Mouse (Mus musculus) lung, embryonic 15.5 days (tissue): ENCODE measurements around the gene Vmn1r214. TPM values are rescaled to one million over a fixed set of nuclear protein-coding genes. Genes with fewer than 3 reads are reported as not detected.

Experiments
- ATAC-seq: fragments of 200-750 bp; cut with Nextera tagmentation; 2 replicates; pipeline ENCODE4 v1.8.0; 2017; ENCODE audit warnings: moderate number of reproducible peaks, borderline replicate concordance; ENCODE audit not compliant: low FRiP score, low TSS enrichment; ENCODE audit errors: extremely low read depth
- H3K27ac ChIP-seq: fragments of 300-500 bp; sonication (generic); 2 replicates; pipeline ENCODE4 v1.5.1; 2015; ENCODE audit warnings: moderate library complexity, mild to moderate bottlenecking, inconsistent platforms
- H3K27me3 ChIP-seq: fragments of 300-500 bp; sonication (generic); 2 replicates; pipeline ENCODE4 v1.6.1; 2015; ENCODE audit warnings: inconsistent platforms
- H3K36me3 ChIP-seq: fragments of 300-500 bp; sonication (generic); 2 replicates; pipeline ENCODE4 v1.6.1; 2015; ENCODE audit warnings: inconsistent platforms
- H3K4me1 ChIP-seq: fragments of 300-500 bp; sonication (generic); 2 replicates; pipeline ENCODE4 v1.6.1; 2015; ENCODE audit warnings: inconsistent platforms
- H3K4me2 ChIP-seq: fragments of 300-500 bp; sonication (generic); 2 replicates; pipeline ENCODE4 v1.6.1; 2015; ENCODE audit warnings: inconsistent platforms, mild to moderate bottlenecking, moderate library complexity
- H3K4me3 ChIP-seq: fragments of 300-500 bp; sonication (generic); 2 replicates; pipeline ENCODE4 v1.5.1; 2015; ENCODE audit warnings: mild to moderate bottlenecking, inconsistent platforms
- H3K9ac ChIP-seq: fragments of 300-500 bp; sonication (generic); 2 replicates; pipeline ENCODE4 v1.6.1; 2015; ENCODE audit warnings: inconsistent platforms
- H3K9me3 ChIP-seq: fragments of 300-500 bp; sonication (generic); 2 replicates; pipeline ENCODE4 v1.6.1; 2016; ENCODE audit warnings: inconsistent platforms
- WGBS: fragments of 180-500 bp; shearing (Covaris S2); methylation state at CpG from one replicate; pipeline ENCODE4 v1.1.7; 2015; 5-methylcytosine and 5-hydroxymethylcytosine counted together
- polyA plus RNA-seq: library from polyadenylated mRNA; unstranded; fragments of >200 nt; fragmentation: Nextera tagmentation; extraction: Ambion mirVana; gene quantifications from 2 replicates; pipeline ENCODE4 v1.2.1, GENCODE M21; 2015

Gene Vmn1r214
- not detected in 2 replicates for polyA plus RNA-seq

DNA sequence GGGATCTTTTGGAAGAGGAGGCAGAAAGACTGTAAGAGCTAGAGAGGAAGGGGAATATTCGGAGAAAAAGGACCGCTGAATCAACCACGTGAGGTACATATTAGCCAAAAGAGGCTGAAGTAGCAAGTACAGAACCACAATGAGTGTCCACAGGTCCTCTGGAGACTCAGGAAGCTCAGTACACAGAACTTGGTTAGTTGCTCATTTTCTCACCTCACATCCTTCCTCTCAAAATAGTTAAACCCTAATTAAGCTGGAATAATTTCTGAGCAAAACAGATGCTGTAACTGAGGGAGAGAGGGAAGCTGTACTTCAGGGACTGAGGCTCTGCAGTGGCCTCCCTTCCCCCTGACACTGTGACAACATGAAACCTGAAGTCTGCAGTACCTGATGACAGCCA, at the start of gene Vmn1r214:
Vmn1r214 (plus strand) TSS at position 301 of the 400 bp plus-strand sequence.
- 88% methylated on average over 3 of the region's 3 CpGs for WGBS
- H3K4me1 ChIP-seq = no peaks in the 10 kb centered on the region
- no peak within 1 kb of the TSS for H3K4me2 ChIP-seq
- no peaks in the 10 kb centered on the region for H3K27me3 ChIP-seq
- H3K27ac ChIP-seq = no peak within 1 kb of the TSS
- H3K36me3 ChIP-seq = no peaks in the 10 kb centered on the region
- ATAC-seq = no peak
- H3K4me3 ChIP-seq = no peak within 1 kb of the TSS
- no peaks in the 10 kb centered on the region for H3K9me3 ChIP-seq
- no peak within 1 kb of the TSS for H3K9ac ChIP-seq

DNA sequence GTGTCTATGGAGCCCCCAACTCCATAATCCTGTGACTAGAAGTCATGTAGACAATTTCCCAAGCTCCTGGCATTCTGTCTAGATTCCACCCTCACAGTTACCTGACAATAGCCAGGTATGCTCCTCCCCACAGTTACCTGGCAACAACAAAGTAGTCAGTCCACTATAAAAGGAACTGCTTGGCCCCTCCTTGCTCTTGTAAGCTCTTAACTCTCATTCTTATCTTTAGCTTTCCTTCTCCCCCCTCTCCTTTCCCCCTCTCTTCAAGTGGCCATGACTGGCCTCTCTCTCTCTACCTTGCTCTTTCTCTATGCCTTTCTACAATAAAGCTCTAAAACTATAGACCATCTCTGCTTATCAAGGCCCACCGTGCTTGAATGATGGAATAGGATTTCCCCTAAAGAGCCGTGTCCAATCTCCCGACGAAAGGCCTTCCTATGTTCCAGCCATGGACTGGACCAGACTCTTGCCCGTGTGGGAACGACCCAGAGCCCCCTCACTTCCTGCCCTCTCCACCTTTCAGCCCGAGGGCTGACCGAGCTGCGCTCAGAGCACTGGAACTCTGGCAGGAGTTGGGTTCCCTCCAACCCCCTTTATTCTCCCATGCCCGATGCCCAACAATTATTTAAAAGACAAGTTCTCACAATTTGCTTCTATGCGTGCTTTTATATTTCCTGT, 39.9 kb upstream of the Vmn1r214 start:
- H3K9ac ChIP-seq = no peak overlapping the region
- no peak overlapping the region for H3K4me2 ChIP-seq

DNA sequence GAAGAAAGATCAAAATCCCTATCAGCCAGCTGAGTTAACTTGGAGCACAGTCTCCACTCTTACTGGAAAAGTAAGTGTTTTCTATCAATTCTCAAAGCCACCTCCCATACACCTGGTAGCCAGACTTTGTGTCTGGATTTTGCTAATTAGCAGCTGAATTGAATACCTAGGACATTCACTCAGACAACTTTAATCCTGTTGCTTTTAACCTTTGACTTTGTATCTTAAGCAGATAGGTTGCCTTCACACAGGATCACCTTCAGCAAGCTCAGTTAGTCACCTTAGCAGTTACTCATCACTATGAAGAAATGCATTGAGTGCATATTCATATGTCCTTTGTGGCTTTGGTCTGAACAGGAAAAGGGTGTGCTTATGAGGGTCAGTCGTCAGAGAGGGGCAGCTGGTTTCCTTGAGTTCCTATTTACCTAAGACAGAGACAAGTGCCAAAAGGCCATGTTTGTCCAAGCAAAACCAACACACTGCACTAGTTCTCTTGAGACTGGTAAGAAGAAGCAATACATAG, 38.0 kb upstream of the Vmn1r214 start:
- 41% methylated on average over 1 of the region's 1 CpGs for whole genome bisulfite sequencing
- Histone ChIP-seq H3K4me3 (no peak overlapping the region), H3K36me3 (no peaks in the 10 kb centered on the region), H3K27me3 (no peaks in the 10 kb centered on the region), H3K27ac (no peak overlapping the region), H3K9me3 (no peaks in the 10 kb centered on the region), H3K4me2 (no peak overlapping the region), H3K4me1 (no peaks in the 10 kb centered on the region), H3K9ac (no peak overlapping the region)
- ATAC-seq = no peak

More for the DNA sequence above, 39.9 kb upstream of the Vmn1r214 start:
- WGBS = 66% methylated on average over 11 of the region's 11 CpGs
- ATAC-seq = peak; percentile 77
- H3K27me3 ChIP-seq = no peaks in the 10 kb centered on the region
- H3K27ac ChIP-seq = no peak overlapping the region
- H3K36me3 ChIP-seq = no peaks in the 10 kb centered on the region
- no peak overlapping the region for H3K4me3 ChIP-seq
- no peaks in the 10 kb centered on the region for H3K9me3 ChIP-seq
- H3K4me1 ChIP-seq = no peaks in the 10 kb centered on the region

DNA sequence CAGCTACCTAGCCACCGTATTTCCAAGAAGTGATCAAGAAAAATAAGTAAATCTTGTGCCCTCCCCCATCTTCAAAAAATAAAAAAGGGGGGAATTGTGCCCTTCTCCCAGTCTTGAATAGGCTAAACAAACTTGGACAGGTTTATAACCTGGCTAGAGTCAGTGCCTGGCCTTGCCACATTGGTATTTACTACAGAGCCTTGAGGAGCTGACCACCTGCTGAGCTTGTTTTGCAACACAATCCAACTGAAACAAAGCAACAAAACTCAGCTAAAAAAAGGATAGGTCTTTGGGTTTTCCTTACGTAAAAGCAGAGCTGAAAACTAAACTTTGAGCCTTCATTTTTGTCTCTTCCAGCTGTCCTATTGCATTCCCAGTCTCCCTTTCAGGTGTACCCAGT, 37.5 kb upstream of the Vmn1r214 start:
- no peak for ATAC-seq
- H3K9ac ChIP-seq = no peak overlapping the region
- no peaks in the 10 kb centered on the region for H3K4me1 ChIP-seq
- no peak overlapping the region for H3K4me2 ChIP-seq
- no peak overlapping the region for H3K27ac ChIP-seq
- WGBS = 55% methylated on average over 2 of the region's 2 CpGs
- no peaks in the 10 kb centered on the region for H3K9me3 ChIP-seq
- no peaks in the 10 kb centered on the region for H3K36me3 ChIP-seq
- no peaks in the 10 kb centered on the region for H3K27me3 ChIP-seq
- H3K4me3 ChIP-seq = no peak overlapping the region

DNA sequence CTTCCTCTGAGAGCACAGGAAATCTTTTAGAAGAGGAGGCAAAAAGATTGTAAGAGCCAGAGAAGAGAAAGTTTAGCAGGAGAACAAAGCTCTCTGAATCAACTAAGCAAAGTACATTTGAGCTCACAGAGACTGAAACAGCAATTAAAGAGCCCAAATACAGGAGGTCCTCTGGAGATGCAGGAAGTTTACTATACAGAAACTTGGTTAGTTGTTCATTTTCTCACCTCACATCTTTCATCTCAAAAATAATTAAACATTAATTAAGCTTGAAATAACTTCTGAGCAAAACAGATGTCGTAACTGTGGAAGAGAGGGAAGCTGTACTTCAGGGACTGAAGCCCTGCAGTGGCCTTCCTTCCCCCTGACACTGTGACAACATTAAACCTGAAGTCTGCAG, 22.9 kb upstream of the Vmn1r214 start, which contains the start of gene Vmn1r213:
Vmn1r213 (plus strand) TSS at position 301 of the 400 bp plus-strand sequence.
- no peak for ATAC-seq

DNA sequence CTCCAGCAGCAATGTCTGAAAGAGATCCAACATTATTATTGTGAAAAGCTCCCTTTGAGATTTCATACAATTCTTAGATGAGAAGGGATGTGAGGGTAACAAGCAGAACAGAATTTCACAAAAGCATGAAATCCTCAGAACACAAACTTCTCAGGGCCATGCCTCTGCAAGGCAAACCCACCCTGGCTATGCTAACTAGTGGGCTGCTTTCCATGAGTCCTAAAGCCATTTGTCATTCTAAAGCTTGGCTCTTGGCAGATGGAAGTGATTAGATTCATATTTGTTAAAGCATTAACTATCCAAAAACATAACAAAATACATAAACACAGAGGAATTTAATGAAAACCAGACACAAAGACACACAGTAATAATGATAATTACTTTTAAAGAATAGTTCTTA, 12.1 kb upstream of the Vmn1r214 start:
- no peaks in the 10 kb centered on the region for H3K27me3 ChIP-seq
- ATAC-seq = no peak
- H3K9ac ChIP-seq = no peak overlapping the region
- H3K4me3 ChIP-seq = no peak overlapping the region
- no peaks in the 10 kb centered on the region for H3K4me1 ChIP-seq
- no peak overlapping the region for H3K27ac ChIP-seq
- no peak overlapping the region for H3K4me2 ChIP-seq
- no peaks in the 10 kb centered on the region for H3K9me3 ChIP-seq
- no peaks in the 10 kb centered on the region for H3K36me3 ChIP-seq

More for the DNA sequence above, 22.9 kb upstream of the Vmn1r214 start, which contains the start of gene Vmn1r213:
- Histone ChIP-seq H3K9me3 (no peaks in the 10 kb centered on the region), H3K27ac (no peak within 1 kb of the TSS), H3K4me1 (no peaks in the 10 kb centered on the region), H3K36me3 (no peaks in the 10 kb centered on the region), H3K4me3 (no peak within 1 kb of the TSS), H3K27me3 (no peaks in the 10 kb centered on the region), H3K9ac (no peak within 1 kb of the TSS), H3K4me2 (no peak within 1 kb of the TSS)
- WGBS = 65% methylated on average over 1 of the region's 1 CpGs

DNA sequence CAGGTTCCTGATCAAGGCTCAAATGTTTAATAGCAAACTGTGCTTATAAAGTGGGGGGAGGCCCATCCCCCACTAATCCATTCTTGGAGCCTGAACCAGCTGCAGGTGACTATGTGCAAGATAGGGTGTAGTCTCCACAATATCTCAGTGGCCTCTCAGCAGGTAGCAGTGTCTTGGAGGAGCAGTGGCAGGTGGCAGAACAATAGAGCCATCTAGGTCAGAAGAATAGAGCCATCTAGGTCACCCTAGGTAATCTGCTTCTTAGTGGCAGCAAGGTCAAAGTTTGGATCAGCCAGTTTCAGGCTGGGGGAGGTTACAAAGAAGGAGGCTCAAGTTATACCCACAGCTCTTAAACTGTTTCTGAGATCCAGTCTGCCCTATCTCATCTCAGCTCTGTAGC, 5.4 kb upstream of the Vmn1r214 start:
- H3K4me1 ChIP-seq = no peaks in the 10 kb centered on the region
- H3K9me3 ChIP-seq = no peaks in the 10 kb centered on the region
- H3K36me3 ChIP-seq = no peaks in the 10 kb centered on the region
- H3K4me2 ChIP-seq = no peak overlapping the region
- H3K4me3 ChIP-seq = no peak overlapping the region
- no peaks in the 10 kb centered on the region for H3K27me3 ChIP-seq
- no peak for ATAC-seq
- no peak overlapping the region for H3K27ac ChIP-seq
- H3K9ac ChIP-seq = no peak overlapping the region

DNA sequence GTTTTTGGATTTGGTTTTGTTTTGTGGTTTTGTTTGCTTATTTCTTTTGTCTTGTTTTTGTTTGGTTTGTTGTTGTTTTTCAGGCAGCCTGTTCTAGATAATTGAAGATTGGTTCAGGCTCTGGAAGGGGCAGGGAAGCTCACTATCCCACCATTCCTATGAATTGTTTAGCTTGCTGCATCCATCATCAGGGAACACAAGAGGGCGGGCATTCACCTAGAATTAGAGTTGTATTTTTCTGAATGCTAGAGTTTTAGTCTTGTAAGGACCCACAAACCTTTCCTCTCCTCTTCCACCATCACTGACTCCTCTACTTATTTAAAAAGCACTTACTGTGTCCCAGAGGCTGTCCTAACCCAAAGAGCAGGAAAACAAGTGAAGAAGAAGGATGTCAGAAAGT, 27.6 kb downstream of the Vmn1r214 start:
- Histone ChIP-seq H3K9ac (no peak overlapping the region), H3K27me3 (no peaks in the 10 kb centered on the region), H3K4me2 (no peak overlapping the region), H3K36me3 (no peaks in the 10 kb centered on the region), H3K4me3 (no peak overlapping the region), H3K4me1 (no peaks in the 10 kb centered on the region), H3K9me3 (no peaks in the 10 kb centered on the region), H3K27ac (no peak overlapping the region)
- 30% methylated on average over 1 of the region's 1 CpGs for WGBS
- no peak for ATAC-seq

DNA sequence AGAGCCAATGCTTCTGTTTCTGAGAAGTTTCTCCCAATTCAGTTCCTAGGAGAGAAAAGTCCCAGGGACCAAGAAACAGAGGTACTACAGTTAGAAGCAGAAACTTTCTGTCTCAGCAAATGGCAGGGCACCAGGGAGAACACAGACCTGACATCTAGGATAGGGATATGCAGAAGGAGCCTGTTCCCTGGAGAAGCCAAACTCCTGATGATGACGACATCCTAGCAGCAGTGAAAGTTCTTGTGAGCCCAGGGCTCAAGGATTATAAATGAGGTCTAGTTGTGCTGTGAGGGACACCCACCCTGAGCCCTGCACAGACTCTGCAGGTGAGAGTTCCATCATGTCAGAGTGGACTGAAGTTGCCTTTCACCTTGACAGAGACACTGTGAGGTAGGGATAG, 37.5 kb downstream of the Vmn1r214 start, which contains the start of gene Vmn1r215:
Vmn1r215 (plus strand) TSS at position 301 of the 400 bp plus-strand sequence.
- WGBS = 44% methylated on average over 1 of the region's 1 CpGs
- ATAC-seq = no peak
- Histone ChIP-seq H3K4me3 (no peak within 1 kb of the TSS), H3K36me3 (no peaks in the 10 kb centered on the region), H3K4me2 (no peak within 1 kb of the TSS), H3K27me3 (no peaks in the 10 kb centered on the region), H3K4me1 (no peaks in the 10 kb centered on the region), H3K9me3 (no peaks in the 10 kb centered on the region), H3K27ac (no peak within 1 kb of the TSS), H3K9ac (no peak within 1 kb of the TSS)

DNA sequence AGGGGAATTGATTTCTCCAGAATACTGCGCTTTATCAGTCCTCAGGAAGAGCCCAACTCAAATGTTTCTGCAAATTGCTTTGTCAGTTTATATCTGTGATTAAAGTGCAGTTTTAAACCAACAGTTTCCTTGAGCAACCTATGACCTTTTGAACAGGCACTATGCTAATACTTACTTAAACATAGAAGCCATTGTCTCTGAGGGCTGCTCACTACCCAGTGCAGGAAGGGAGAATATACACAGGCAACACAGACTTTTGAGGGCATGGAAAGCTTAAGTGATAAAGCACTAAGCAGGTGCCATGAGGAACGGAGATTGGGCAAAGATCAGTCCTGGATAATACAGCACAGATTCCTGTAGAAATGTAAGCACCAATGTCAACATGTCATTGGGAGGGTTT, 39.1 kb downstream of the Vmn1r214 start:
- Histone ChIP-seq H3K36me3 (no peaks in the 10 kb centered on the region), H3K4me1 (no peaks in the 10 kb centered on the region), H3K4me2 (no peak overlapping the region), H3K9me3 (no peaks in the 10 kb centered on the region), H3K27me3 (no peaks in the 10 kb centered on the region), H3K9ac (no peak overlapping the region), H3K27ac (no peak overlapping the region), H3K4me3 (no peak overlapping the region)
- WGBS = 62% methylated on average over 2 of the region's 2 CpGs
- no peak for ATAC-seq
